Mouse (Mus musculus): ENCODE results near the gene Npdc1. TPM values are rescaled to one million over a fixed set of nuclear protein-coding genes. Genes with fewer than 3 reads are reported as not detected.

Npdc1 gene
- total and polyA plus RNA-seq, 2 experiments from 2014 or later, result 21.0 to 43.0 TPM

DNA sequence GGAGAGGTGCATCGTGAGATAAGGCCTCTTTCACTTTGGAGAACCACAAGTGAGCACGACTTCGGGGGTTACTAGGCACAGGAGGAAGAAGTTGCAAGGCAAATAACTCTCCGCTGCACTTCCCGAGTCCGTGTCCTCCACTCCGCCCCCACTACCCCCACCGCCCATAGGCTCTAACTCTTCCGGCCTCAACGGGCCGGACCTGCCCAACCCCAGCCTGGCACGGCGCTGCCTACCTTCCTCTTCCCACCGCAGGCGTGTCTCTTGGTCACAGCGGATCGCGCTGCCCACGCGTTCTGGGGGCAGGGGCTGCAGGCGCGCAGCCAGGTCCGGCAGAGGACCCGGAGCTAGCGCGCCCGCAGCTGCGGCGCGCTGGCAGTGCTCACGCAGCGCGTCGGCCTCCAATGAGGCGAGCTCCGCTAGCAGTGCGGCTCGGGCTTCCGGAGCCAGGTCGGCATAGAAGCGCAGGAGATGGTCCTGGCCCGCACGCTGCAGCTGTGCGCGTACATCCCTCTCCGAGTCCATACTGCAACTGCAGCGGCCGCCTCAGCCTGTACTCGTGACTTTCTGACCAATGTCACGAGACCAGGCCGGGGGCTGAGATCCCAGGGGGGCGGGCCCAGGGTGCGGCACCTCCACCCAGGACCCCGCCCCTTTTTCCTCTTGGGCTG lies 33.9 kb upstream of the Npdc1 start, which contains the start of gene Uap1l1:
Gene Uap1l1 (minus strand): TSS at position 592 of the 671 bp plus-strand sequence.
- peaks cover 6% of the 10 kb centered on the region; the same call in 1 of the 2 replicates for H3K27me3 ChIP-seq (ENCODE audit: control insufficient read depth, insufficient read depth, low read length)
- ATAC-seq (ENCODE audit: insufficient read depth, low read depth) (peak; percentile 88), DNase-seq (ENCODE audit: low spot score) (peak; percentile 64)
- H3K36me3 ChIP-seq (replicated peaks; ENCODE audit: control insufficient read depth, insufficient read depth, low read length), result 0 out of 2 replicates have a peak, but pooled peaks cover 12% of the 10 kb centered on the region
- H3K9ac ChIP-seq (replicated peaks; ENCODE audit: low read depth, low read length), result peak within 1 kb of the TSS; percentile 57
- H3K4me1 ChIP-seq (ENCODE audit: control insufficient read depth, insufficient read depth), result peaks cover 12% of the 10 kb centered on the region
- H3K9me3 ChIP-seq (replicated peaks; ENCODE audit: control insufficient read depth, low read length), result no peaks in the 10 kb centered on the region
- peak within 1 kb of the TSS; percentile 100 for H3K4me2 ChIP-seq (ENCODE audit: low read depth, low read length)
- no peak within 1 kb of the TSS for H3K27ac ChIP-seq (ENCODE audit: low read depth)
- under 1% methylated on average over 53 of the region's 54 CpGs for WGBS
- TF ChIP-seq CTCF (IDR thresholded peaks at IDR 0.05; ENCODE audit: low read depth), result no peak
- TF ChIP-seq EP300 (IDR thresholded peaks at IDR 0.05; ENCODE audit: low read depth), result no peak
- H3K4me3 ChIP-seq (ENCODE audit: low read depth, low read length), result peak within 1 kb of the TSS; percentile 78

DNA sequence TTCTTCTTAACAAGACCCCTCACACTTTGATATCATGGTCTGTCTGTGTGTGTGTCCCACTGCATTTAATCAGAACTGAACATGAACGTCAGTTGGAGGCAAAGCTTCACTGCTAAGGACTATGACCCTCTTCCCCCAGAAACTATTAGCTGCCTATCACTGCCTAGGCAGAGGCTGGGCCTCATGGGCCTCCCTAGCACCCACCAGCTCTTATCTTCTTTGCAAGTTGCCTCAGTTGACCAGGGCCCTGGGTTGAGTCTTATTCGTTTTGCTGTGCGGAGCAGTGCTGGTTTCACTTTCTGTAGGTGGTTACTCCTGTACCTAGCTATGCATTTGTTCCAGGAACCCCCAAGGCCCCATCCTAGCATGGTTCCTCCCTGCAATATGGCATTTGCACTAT lies 29.2 kb upstream of the Npdc1 start:
- ATAC-seq (ENCODE audit: insufficient read depth, low read depth) (no peak), DNase-seq (ENCODE audit: low spot score) (no peak)
- Histone ChIP-seq H3K4me3 (ENCODE audit: low read depth, low read length) (no peak overlapping the region), H3K4me1 (ENCODE audit: control insufficient read depth, insufficient read depth) (peaks cover 24% of the 10 kb centered on the region), H3K27ac (ENCODE audit: low read depth) (no peak overlapping the region), H3K9me3 (replicated peaks; ENCODE audit: control insufficient read depth, low read length) (no peaks in the 10 kb centered on the region), H3K9ac (replicated peaks; ENCODE audit: low read depth, low read length) (no peak overlapping the region), H3K36me3 (replicated peaks; ENCODE audit: control insufficient read depth, insufficient read depth, low read length) (peaks cover 2% of the 10 kb centered on the region; the same call in 1 of the 2 replicates), H3K4me2 (ENCODE audit: low read depth, low read length) (no peak overlapping the region), H3K27me3 (ENCODE audit: control insufficient read depth, insufficient read depth, low read length) (peaks cover 6% of the 10 kb centered on the region; the same call in 1 of the 2 replicates)
- TF ChIP-seq CTCF (IDR thresholded peaks at IDR 0.05; ENCODE audit: low read depth), result no peak
- 79% methylated on average over 3 of the region's 3 CpGs for WGBS

DNA sequence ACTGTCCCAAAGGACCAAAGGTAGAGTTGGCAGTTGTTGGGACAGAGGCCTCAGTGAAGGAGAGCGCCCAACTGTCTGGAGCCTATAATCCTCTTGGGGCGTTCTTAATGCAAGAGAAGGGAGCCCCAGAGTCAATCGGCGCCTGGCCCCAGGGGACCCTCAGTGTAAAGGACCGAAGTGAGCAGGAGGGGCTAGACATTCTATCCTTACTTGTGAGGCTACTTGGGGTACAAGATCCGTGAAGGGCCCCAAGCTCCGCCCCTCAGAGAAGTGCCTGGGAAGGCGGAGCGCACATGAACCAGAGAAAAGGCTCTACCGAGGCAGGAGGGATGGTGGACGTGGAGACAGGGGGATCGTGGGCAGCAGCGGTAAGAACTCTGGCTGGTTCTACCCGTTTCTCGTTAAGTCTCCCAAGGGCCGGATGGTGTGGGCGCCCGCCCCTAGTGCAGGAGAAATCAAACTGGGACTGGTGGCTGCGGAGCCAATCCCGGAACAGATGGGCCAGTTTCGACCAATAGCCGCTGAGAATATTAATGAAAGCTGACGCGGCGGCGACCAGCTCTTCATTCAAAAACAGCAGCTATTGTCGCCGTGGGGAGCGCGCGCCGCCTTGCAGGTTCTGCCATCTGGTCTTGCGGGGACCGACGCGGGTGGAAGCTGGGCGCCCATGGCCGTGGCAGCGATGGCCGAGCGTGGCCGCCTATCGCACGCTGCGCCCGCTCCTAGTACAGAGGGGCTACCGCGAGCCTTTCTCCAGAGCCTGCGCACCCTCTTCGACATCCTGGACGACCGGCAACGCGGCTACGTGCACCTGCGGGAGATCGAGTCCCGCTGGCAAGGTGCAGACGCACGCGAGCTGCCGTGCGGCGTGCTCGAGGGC lies 27.1 kb upstream of the Npdc1 start, which contains the start of gene Sapcd2:
Gene Sapcd2 (plus strand): TSS at position 558 of the 880 bp plus-strand sequence.
- Histone ChIP-seq H3K9me3 (replicated peaks; ENCODE audit: control insufficient read depth, low read length) (no peaks in the 10 kb centered on the region), H3K4me2 (ENCODE audit: low read depth, low read length) (peak within 1 kb of the TSS; percentile 99), H3K36me3 (replicated peaks; ENCODE audit: control insufficient read depth, insufficient read depth, low read length) (peaks cover 17% of the 10 kb centered on the region; the same call in 1 of the 2 replicates), H3K27ac (ENCODE audit: low read depth) (no peak within 1 kb of the TSS), H3K4me3 (ENCODE audit: low read depth, low read length) (peak within 1 kb of the TSS; percentile 74), H3K27me3 (ENCODE audit: control insufficient read depth, insufficient read depth, low read length) (peaks cover 3% of the 10 kb centered on the region; the same call in 1 of the 2 replicates), H3K9ac (replicated peaks; ENCODE audit: low read depth, low read length) (peak within 1 kb of the TSS; percentile 47; the same call in 1 of the 2 replicates), H3K4me1 (ENCODE audit: control insufficient read depth, insufficient read depth) (peaks cover 17% of the 10 kb centered on the region)
- 2% methylated on average over 65 of the region's 65 CpGs for WGBS
- DNase-seq (ENCODE audit: low spot score) (peak; percentile 86), ATAC-seq (ENCODE audit: insufficient read depth, low read depth) (peak; percentile 91)
- TF ChIP-seq EP300 (IDR thresholded peaks at IDR 0.05; ENCODE audit: low read depth), result no peak
- TF ChIP-seq CTCF (IDR thresholded peaks at IDR 0.05; ENCODE audit: low read depth), result no peak

DNA sequence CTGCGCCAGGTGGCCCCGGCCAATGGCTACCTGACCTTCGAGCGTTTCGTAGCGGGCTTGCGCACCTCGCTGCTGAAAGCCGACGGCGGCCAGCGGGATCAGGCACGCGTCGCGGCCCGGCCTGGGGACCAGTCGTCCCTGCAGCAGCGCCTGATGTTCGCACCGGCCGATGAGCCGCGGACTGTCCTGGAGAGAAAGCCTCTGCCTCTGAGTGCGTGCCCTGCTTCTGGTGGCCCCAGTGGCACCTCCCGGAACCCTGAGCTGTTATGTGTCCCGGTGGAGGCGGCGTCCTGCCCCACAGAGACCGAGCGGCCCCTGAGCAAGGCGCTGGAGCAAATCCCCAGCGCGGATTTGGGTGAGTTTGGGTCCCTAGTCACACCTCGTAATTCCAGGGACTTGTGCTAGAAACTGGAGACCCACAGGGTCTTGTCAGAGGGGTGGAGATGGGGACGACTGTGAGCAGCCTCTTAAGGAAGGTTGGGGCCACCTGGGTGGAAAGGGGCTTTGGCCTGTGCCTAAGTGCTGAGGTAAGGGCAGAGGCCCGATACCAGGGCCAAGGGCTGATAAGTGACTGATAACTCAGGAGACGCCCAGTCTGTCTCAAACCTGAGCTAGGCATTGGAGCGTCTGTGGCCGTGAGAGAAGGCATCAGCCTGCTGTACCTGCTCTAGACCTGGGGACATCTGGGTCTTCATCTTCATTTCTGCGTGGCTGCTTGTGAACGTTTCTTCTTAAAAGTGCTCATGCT lies 26.3 kb upstream of the Npdc1 start:
- ATAC-seq (ENCODE audit: insufficient read depth, low read depth), result no peak
- no peaks in the 10 kb centered on the region for H3K9me3 ChIP-seq (replicated peaks; ENCODE audit: control insufficient read depth, low read length)
- no peak overlapping the region for H3K27ac ChIP-seq (ENCODE audit: low read depth)
- H3K4me3 ChIP-seq (ENCODE audit: low read depth, low read length), result peak overlapping the region; percentile 74
- H3K4me1 ChIP-seq (ENCODE audit: control insufficient read depth, insufficient read depth), result peaks cover 17% of the 10 kb centered on the region
- H3K36me3 ChIP-seq (replicated peaks; ENCODE audit: control insufficient read depth, insufficient read depth, low read length), result peaks cover 23% of the 10 kb centered on the region; the same call in 1 of the 2 replicates
- no peaks in the 10 kb centered on the region for H3K27me3 ChIP-seq (ENCODE audit: control insufficient read depth, insufficient read depth, low read length)
- TF ChIP-seq EP300 (IDR thresholded peaks at IDR 0.05; ENCODE audit: low read depth) (no peak), CTCF (IDR thresholded peaks at IDR 0.05; ENCODE audit: low read depth) (no peak)
- 2% methylated on average over 42 of the region's 42 CpGs for WGBS
- peak overlapping the region; percentile 47; the same call in 1 of the 2 replicates for H3K9ac ChIP-seq (replicated peaks; ENCODE audit: low read depth, low read length)
- peak overlapping the region; percentile 99 for H3K4me2 ChIP-seq (ENCODE audit: low read depth, low read length)
- no peak for DNase-seq (ENCODE audit: low spot score)

DNA sequence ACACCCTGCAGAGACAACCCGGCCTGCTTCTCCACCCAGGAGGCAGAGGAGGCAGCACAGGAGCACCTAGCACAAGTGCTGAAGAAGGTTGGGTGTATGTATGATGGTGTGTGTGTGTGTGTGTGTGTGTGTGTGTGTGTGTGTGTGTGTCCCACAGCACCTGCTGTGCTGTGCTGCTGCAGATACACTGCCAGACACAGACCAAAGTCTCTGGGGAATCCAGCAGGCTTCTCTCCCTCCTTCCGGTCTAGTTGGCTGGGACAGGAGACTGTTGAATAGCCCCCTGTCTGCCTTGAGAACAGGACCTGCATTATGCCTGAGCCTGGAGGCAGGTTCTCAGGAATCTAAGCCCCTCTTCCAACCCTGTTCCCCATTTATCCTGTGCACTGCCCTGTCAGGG lies 25.7 kb upstream of the Npdc1 start:
- peaks cover 17% of the 10 kb centered on the region for H3K4me1 ChIP-seq (ENCODE audit: control insufficient read depth, insufficient read depth)
- 49% methylated on average over 2 of the region's 2 CpGs for WGBS
- H3K27ac ChIP-seq (ENCODE audit: low read depth), result no peak overlapping the region
- H3K9ac ChIP-seq (replicated peaks; ENCODE audit: low read depth, low read length), result 0 out of 2 replicates have a peak overlapping the region, but pooled peaks have one; percentile 6
- peak overlapping the region; percentile 99 for H3K4me2 ChIP-seq (ENCODE audit: low read depth, low read length)
- no peak for DNase-seq (ENCODE audit: low spot score)
- peaks cover 29% of the 10 kb centered on the region for H3K36me3 ChIP-seq (replicated peaks; ENCODE audit: control insufficient read depth, insufficient read depth, low read length)
- H3K9me3 ChIP-seq (replicated peaks; ENCODE audit: control insufficient read depth, low read length), result no peaks in the 10 kb centered on the region
- TF ChIP-seq EP300 (IDR thresholded peaks at IDR 0.05; ENCODE audit: low read depth) (no peak), CTCF (IDR thresholded peaks at IDR 0.05; ENCODE audit: low read depth) (no peak)
- no peak for ATAC-seq (ENCODE audit: insufficient read depth, low read depth)
- H3K4me3 ChIP-seq (ENCODE audit: low read depth, low read length), result peak overlapping the region; percentile 74
- no peaks in the 10 kb centered on the region for H3K27me3 ChIP-seq (ENCODE audit: control insufficient read depth, insufficient read depth, low read length)

Measured in heart, postnatal 0 days (tissue).